In genomic region chr4:139352832-139353231, GRCm38 (mm10) we compare ENCODE assay signal across 1 mouse cellular context.
TF ChIP-seq lines count a peak whose summit lies in the region.

No protein-coding gene starts in this region.

TF ChIP-seq in CH12.LX, 34 proteins besides CTCF, POLR2A, EP300 and RAD21:
- TF ChIP-seq IRF4 (IDR thresholded peaks at IDR 0.05; ENCODE audit: low read depth, low read length) = no peak
- TF ChIP-seq PAX5 (IDR thresholded peaks at IDR 0.05; ENCODE audit: low read length) = no peak
- no peak for TF ChIP-seq MEF2A (IDR thresholded peaks at IDR 0.05; ENCODE audit: borderline replicate concordance, low read depth, low read length)
- TF ChIP-seq SIN3A (IDR thresholded peaks at IDR 0.05; ENCODE audit: low read length) = no peak
- TF ChIP-seq NRF1 (IDR thresholded peaks at IDR 0.05; ENCODE audit: low read depth, low read length) = no peak
- TF ChIP-seq CHD2 (IDR thresholded peaks at IDR 0.05; ENCODE audit: low read length) = no peak
- no peak for TF ChIP-seq TCF12 (IDR thresholded peaks at IDR 0.05; ENCODE audit: low read depth, low read length)
- TF ChIP-seq USF1 (IDR thresholded peaks at IDR 0.05; ENCODE audit: low read depth, low read length) = no peak
- TF ChIP-seq GABPA (IDR thresholded peaks at IDR 0.05; ENCODE audit: insufficient replicate concordance, low read depth, low read length) = no peak
- no peak for TF ChIP-seq ZC3H11A (IDR thresholded peaks at IDR 0.05; ENCODE audit: low read depth, low read length)
- TF ChIP-seq JUN (IDR thresholded peaks at IDR 0.05; ENCODE audit: insufficient read depth, low read depth, low read length) = no peak
- TF ChIP-seq JUND (conservative IDR thresholded peaks at IDR 0.05; ENCODE audit: low read depth, low read length) = no peak
- TF ChIP-seq MYC (IDR thresholded peaks at IDR 0.05; ENCODE audit: low read depth, low read length) = no peak
